Mouse (Mus musculus) liver, embryonic 14.5 days (tissue): ENCODE measurements around the gene Cyp1b1.

Experiments
- CTCF ChIP-seq: IDR thresholded peaks from 2 replicates; pipeline ENCODE4 v1.5.1; 2016; ENCODE audit warnings: antibody characterized with exemption, low read depth, control low read depth
- EP300 ChIP-seq: IDR thresholded peaks from 2 replicates; pipeline ENCODE4 v1.6.1; 2016; ENCODE audit warnings: antibody characterized with exemption, low read depth

- no peak for TF ChIP-seq CTCF
- no peak for TF ChIP-seq EP300
These were observed 19.3 kb downstream of the Cyp1b1 start for GRCm38 (mm10) chr17:79695541-79695940.
